19 mouse cellular contexts compared by ENCODE assay signal in genomic region chr11:11725876-11726525, GRCm38 (mm10). TPM values are rescaled to one million over a fixed set of nuclear protein-coding genes. Genes with fewer than 3 reads are reported as not detected.
DNase-seq lines count a peak whose midpoint lies in the region; ATAC-seq and TF ChIP-seq lines count a peak whose summit lies in the region.
"Had no signal": no experiment of that assay in that cellular context is flagged by ENCODE, and none has a peak within 500 bp of the region (broad histone marks: within the 10 kb centered on the region; RNA-seq: fewer than 3 reads in every experiment).

No protein-coding gene starts in this region.

- peak overlapping the region; percentile 98 for H3K27ac ChIP-seq in CH12.LX (ENCODE audit: insufficient read depth, low read depth)
- peak overlapping the region; percentile 100 for H3K27ac ChIP-seq in liver, embryonic 13.5 days
- H3K27ac ChIP-seq: embryonic facial prominence, embryonic 15.5 days; forebrain, embryonic 13.5 days; gastrocnemius, adult 2 months; layer of hippocampus, adult 2 months; left cerebral cortex, adult 2 months; limb, embryonic 13.5 days; midbrain, embryonic 12.5 days had no signal

- no peak for TF ChIP-seq RAD21 in CH12.LX (IDR thresholded peaks at IDR 0.05; ENCODE audit: low read depth, low read length)

- H3K4me3 ChIP-seq in CH12.LX (replicated peaks in 1 of 3; ENCODE audit: low read depth in 2 of 3, low read length in 2 of 3, poor library complexity in 1 of 3) = peak overlapping the region in 1 of 3 experiments; percentile 28
- H3K4me3 ChIP-seq in liver, embryonic 13.5 days (replicated peaks) = no peak overlapping the region
- H3K4me3 ChIP-seq: embryonic facial prominence, embryonic 15.5 days; forebrain, embryonic 13.5 days; gastrocnemius, adult 2 months; heart, embryonic 12.5 days; layer of hippocampus, adult 2 months; left cerebral cortex, adult 2 months; limb, embryonic 13.5 days; midbrain, embryonic 12.5 days had no signal

- TF ChIP-seq EP300 in CH12.LX (IDR thresholded peaks at IDR 0.05; ENCODE audit: low read length) = peak; percentile 68

- peaks cover 58 to 99% of the 10 kb centered on the region in 2 experiments for H3K4me1 ChIP-seq in CH12.LX (ENCODE audit: control insufficient read depth in 1 of 2, insufficient read depth in 2 of 2)
- peaks cover 77% of the 10 kb centered on the region for H3K4me1 ChIP-seq in liver, embryonic 13.5 days (replicated peaks)
- H3K4me1 ChIP-seq: embryonic facial prominence, embryonic 15.5 days; forebrain, embryonic 13.5 days; heart, embryonic 12.5 days; limb, embryonic 13.5 days; midbrain, embryonic 12.5 days had no signal

- peaks cover 4% of the 10 kb centered on the region for H3K9me3 ChIP-seq in CH12.LX (replicated peaks; ENCODE audit: low read length)
- H3K9me3 ChIP-seq in liver, embryonic 13.5 days (replicated peaks) = no peaks in the 10 kb centered on the region
- H3K9me3 ChIP-seq: embryonic facial prominence, embryonic 15.5 days; forebrain, embryonic 13.5 days; heart, embryonic 12.5 days; limb, embryonic 13.5 days; midbrain, embryonic 12.5 days had no signal

- peaks cover 26 to 72% of the 10 kb centered on the region in 2 experiments for H3K36me3 ChIP-seq in CH12.LX (replicated peaks in 1 of 2; ENCODE audit: control insufficient read depth in 1 of 2, insufficient read depth in 1 of 2, low read length in 1 of 2)
- H3K36me3 ChIP-seq in liver, embryonic 13.5 days = peaks cover 65% of the 10 kb centered on the region
- H3K36me3 ChIP-seq: embryonic facial prominence, embryonic 15.5 days; heart, embryonic 12.5 days; limb, embryonic 13.5 days; midbrain, embryonic 12.5 days had no signal

- peaks cover 93% of the 10 kb centered on the region for H3K79me2 ChIP-seq in CH12.LX (replicated peaks; ENCODE audit: control insufficient read depth, extremely low read depth, insufficient read depth, poor library complexity, severe bottlenecking)

- dilution Hi-C loops in CH12.LX (cut with MboI; ENCODE audit: extremely low pct_ligation_motif_present, extremely low pct_unique_long_range_greater_than_20kb, low sequenced_read_pairs) = no loop called here

- ATAC-seq in liver, embryonic 13.5 days (ENCODE audit: low read depth) = no peak
- ATAC-seq: forebrain, embryonic 13.5 days; intestine, postnatal 0 days had no signal

- no peaks in the 10 kb centered on the region for H3K27me3 ChIP-seq in CH12.LX (replicated peaks)
- H3K27me3 ChIP-seq in liver, embryonic 13.5 days = no peaks in the 10 kb centered on the region
- H3K27me3 ChIP-seq: embryonic facial prominence, embryonic 15.5 days; forebrain, embryonic 13.5 days; heart, embryonic 12.5 days; limb, embryonic 13.5 days; midbrain, embryonic 12.5 days had no signal

- 55% methylated on average over 5 of the region's 5 CpGs for WGBS in liver, embryonic 13.5 days (ENCODE audit: insufficient replicate concordance)

- TF ChIP-seq CTCF in CH12.LX (conservative IDR thresholded peaks at IDR 0.05 in 1 of 2, IDR thresholded peaks at IDR 0.05 in 1 of 2; ENCODE audit: low read depth in 2 of 2, low read length in 2 of 2) = no peak

- DNase-seq in CD4-positive, CD25-positive, alpha-beta regulatory T cell, adult 2 months (ENCODE audit: low read depth, low spot score) = peak; percentile 80
- DNase-seq in CH12.LX (ENCODE audit: extremely low read depth) = no peak
- DNase-seq in liver, embryonic 13.5 days = no peak
- DNase-seq in thymus, postnatal 0 days (ENCODE audit: low spot score) = peak; percentile 88
- no peak for DNase-seq in right cerebral cortex, postnatal 4 days
- DNase-seq in kidney, postnatal 36 days = no peak
- no peak for DNase-seq in kidney, postnatal 10 days
- DNase-seq: adrenal gland, postnatal 25 days; cerebellum, adult 11 months; gastrocnemius, adult 2 months; lung, postnatal 14 days had no signal

- peak overlapping the region; percentile 39 for H3K4me2 ChIP-seq in CH12.LX (ENCODE audit: insufficient read depth, low read depth, poor library complexity, severe bottlenecking)
- no peak overlapping the region for H3K4me2 ChIP-seq in liver, embryonic 13.5 days
- H3K4me2 ChIP-seq: embryonic facial prominence, embryonic 15.5 days; forebrain, embryonic 13.5 days; heart, embryonic 12.5 days; limb, embryonic 13.5 days; midbrain, embryonic 12.5 days had no signal

- in situ Hi-C loops in CH12.LX (cut with MboI; ENCODE audit: low pct_ligation_motif_present, low pct_unique_long_range_greater_than_20kb, low sequenced_read_pairs) = no loop called here

- no peak for TF ChIP-seq POLR2A in CH12.LX (IDR thresholded peaks at IDR 0.05; ENCODE audit: low read depth, low read length)

- peak overlapping the region; percentile 75 for H3K9ac ChIP-seq in CH12.LX (ENCODE audit: insufficient read depth, low read depth)
- peak overlapping the region; percentile 58; the same call in 1 of the 2 replicates for H3K9ac ChIP-seq in liver, embryonic 13.5 days
- H3K9ac ChIP-seq: embryonic facial prominence, embryonic 15.5 days; forebrain, embryonic 13.5 days; heart, embryonic 12.5 days; limb, embryonic 13.5 days; midbrain, embryonic 12.5 days had no signal

TF ChIP-seq in CH12.LX, 34 proteins besides CTCF, POLR2A, EP300 and RAD21:
- TF ChIP-seq IRF4 (IDR thresholded peaks at IDR 0.05; ENCODE audit: low read depth, low read length) (peak; percentile 33; the same call in 1 of the 2 replicates), ZNF384 (IDR thresholded peaks at IDR 0.05; ENCODE audit: low read depth, low read length) (peak; percentile 11; the same call in 1 of the 2 replicates), USF1 (IDR thresholded peaks at IDR 0.05; ENCODE audit: low read depth, low read length) (no peak), TCF12 (IDR thresholded peaks at IDR 0.05; ENCODE audit: low read depth, low read length) (no peak), MAX (IDR thresholded peaks at IDR 0.05; ENCODE audit: low read length) (no peak), NRF1 (IDR thresholded peaks at IDR 0.05; ENCODE audit: low read depth, low read length) (no peak), CHD1 (IDR thresholded peaks at IDR 0.05; ENCODE audit: low read depth, low read length) (no peak), CHD2 (IDR thresholded peaks at IDR 0.05; ENCODE audit: low read length) (no peak; the same call in 1 of the 2 replicates), ZMIZ1 (IDR thresholded peaks at IDR 0.05; ENCODE audit: low read depth, low read length) (0 out of 2 replicates have a peak, but pooled peaks have one; percentile 34), HCFC1 (IDR thresholded peaks at IDR 0.05; ENCODE audit: low read depth, low read length) (no peak; the same call in 1 of the 2 replicates), MYC (IDR thresholded peaks at IDR 0.05; ENCODE audit: low read depth, low read length) (no peak), ETS1 (conservative IDR thresholded peaks at IDR 0.05; ENCODE audit: low read depth, low read length) (no peak), PAX5 (IDR thresholded peaks at IDR 0.05; ENCODE audit: low read length) (no peak), BHLHE40 (IDR thresholded peaks at IDR 0.05; ENCODE audit: low read depth, low read length) (no peak), ELF1 (IDR thresholded peaks at IDR 0.05; ENCODE audit: low read depth, low read length) (0 out of 2 replicates have a peak, but pooled peaks have one; percentile 7), SMC3 (IDR thresholded peaks at IDR 0.05; ENCODE audit: low read depth, low read length) (no peak)

RNA-seq across cellular contexts. Expression of gene Ikzf1, which starts 41.2 kb away (rescaled TPM):
- total RNA-seq in CH12.LX (2012; rRNA removed) (44.0 and 51.2 TPM in 2 replicates), CH12.LX (2014; rRNA removed) (27.8 and 33.1 TPM in 2 replicates)
- polyA plus RNA-seq in CH12.LX (2012; ENCODE audit: insufficient read length, low read depth) = 56.8 and 68.7 TPM in 2 replicates
- polyA plus RNA-seq in liver, embryonic 13.5 days (2015; fragmentation: Nextera tagmentation; extraction: Ambion mirVana) = 28.3 and 44.6 TPM in 2 replicates
- 91.7 and 100 TPM in 2 replicates for polyA plus RNA-seq in thymus, postnatal 0 days (2015; fragmentation: Nextera tagmentation; extraction: Ambion mirVana)

Comparison
In these comparisons a context has a peak if more than half of its experiments do, and no peak if none do; other contexts are left out.
1. DNase-seq: peak in CD4-positive, CD25-positive, alpha-beta regulatory T cell, adult 2 months (single experiment) and thymus, postnatal 0 days (single experiment); none in CH12.LX (single experiment), liver, embryonic 13.5 days (single experiment), right cerebral cortex, postnatal 4 days (single experiment), kidney, postnatal 36 days (0 of 2) and kidney, postnatal 10 days (single experiment).